Mouse (Mus musculus): ENCODE results near the gene Wwox. TPM values are rescaled to one million over a fixed set of nuclear protein-coding genes. Genes with fewer than 3 reads are reported as not detected.

Wwox gene
- polyA plus RNA-seq, 1 experiment: 12.4 TPM

GRCm38 (mm10) chr8:114684046-114684702 lies 244.7 kb downstream of the Wwox start:
- no peak for TF ChIP-seq POLR2A (IDR thresholded peaks at IDR 0.05; ENCODE audit: borderline replicate concordance, low read depth, low read length)
- no peak for TF ChIP-seq CTCF (IDR thresholded peaks at IDR 0.05; ENCODE audit: low read depth, low read length)
- Histone ChIP-seq H3K4me3 (ENCODE audit: insufficient read depth, low read length) (no peak overlapping the region), H3K27ac (ENCODE audit: insufficient read depth, low read depth, low read length) (no peak overlapping the region), H3K4me1 (ENCODE audit: control insufficient read depth, insufficient read depth, low read length) (no peaks in the 10 kb centered on the region)

GRCm38 (mm10) chr8:114686462-114686861 lies 247.0 kb downstream of the Wwox start:
- Histone ChIP-seq H3K4me1 (ENCODE audit: control insufficient read depth, insufficient read depth, low read length) (no peaks in the 10 kb centered on the region), H3K27ac (ENCODE audit: insufficient read depth, low read depth, low read length) (no peak overlapping the region), H3K4me3 (ENCODE audit: insufficient read depth, low read length) (no peak overlapping the region)
- TF ChIP-seq CTCF (IDR thresholded peaks at IDR 0.05; ENCODE audit: low read depth, low read length): no peak
- no peak for TF ChIP-seq POLR2A (IDR thresholded peaks at IDR 0.05; ENCODE audit: borderline replicate concordance, low read depth, low read length)

GRCm38 (mm10) chr8:114688732-114689131 lies 249.3 kb downstream of the Wwox start:
- H3K4me3 ChIP-seq (ENCODE audit: insufficient read depth, low read length): no peak overlapping the region
- H3K27ac ChIP-seq (ENCODE audit: insufficient read depth, low read depth, low read length): no peak overlapping the region
- H3K4me1 ChIP-seq (ENCODE audit: control insufficient read depth, insufficient read depth, low read length): no peaks in the 10 kb centered on the region
- no peak for TF ChIP-seq CTCF (IDR thresholded peaks at IDR 0.05; ENCODE audit: low read depth, low read length)
- no peak for TF ChIP-seq POLR2A (IDR thresholded peaks at IDR 0.05; ENCODE audit: borderline replicate concordance, low read depth, low read length)

- no peak overlapping the region for H3K27ac ChIP-seq (ENCODE audit: insufficient read depth, low read depth, low read length)
- H3K4me1 ChIP-seq (ENCODE audit: control insufficient read depth, insufficient read depth, low read length): no peaks in the 10 kb centered on the region
- TF ChIP-seq POLR2A (IDR thresholded peaks at IDR 0.05; ENCODE audit: borderline replicate concordance, low read depth, low read length) (no peak), CTCF (IDR thresholded peaks at IDR 0.05; ENCODE audit: low read depth, low read length) (no peak)
- no peak overlapping the region for H3K4me3 ChIP-seq (ENCODE audit: insufficient read depth, low read length)
Observed at GRCm38 (mm10) chr8:114694566-114695198, 255.2 kb downstream of the Wwox start.

GRCm38 (mm10) chr8:114703517-114703916 lies 264.1 kb downstream of the Wwox start:
- no peak for TF ChIP-seq CTCF (IDR thresholded peaks at IDR 0.05; ENCODE audit: low read depth, low read length)
- no peak for TF ChIP-seq POLR2A (IDR thresholded peaks at IDR 0.05; ENCODE audit: borderline replicate concordance, low read depth, low read length)
- H3K4me1 ChIP-seq (ENCODE audit: control insufficient read depth, insufficient read depth, low read length): no peaks in the 10 kb centered on the region
- H3K27ac ChIP-seq (ENCODE audit: insufficient read depth, low read depth, low read length): no peak overlapping the region
- H3K4me3 ChIP-seq (ENCODE audit: insufficient read depth, low read length): no peak overlapping the region

- TF ChIP-seq POLR2A (IDR thresholded peaks at IDR 0.05; ENCODE audit: borderline replicate concordance, low read depth, low read length) (no peak), CTCF (IDR thresholded peaks at IDR 0.05; ENCODE audit: low read depth, low read length) (no peak)
- Histone ChIP-seq H3K27ac (ENCODE audit: insufficient read depth, low read depth, low read length) (no peak overlapping the region), H3K4me3 (ENCODE audit: insufficient read depth, low read length) (no peak overlapping the region), H3K4me1 (ENCODE audit: control insufficient read depth, insufficient read depth, low read length) (no peaks in the 10 kb centered on the region)
Observed at GRCm38 (mm10) chr8:114707538-114708138, 268.2 kb downstream of the Wwox start.

- no peak overlapping the region for H3K27ac ChIP-seq (ENCODE audit: insufficient read depth, low read depth, low read length)
- H3K4me1 ChIP-seq (ENCODE audit: control insufficient read depth, insufficient read depth, low read length): no peaks in the 10 kb centered on the region
- no peak overlapping the region for H3K4me3 ChIP-seq (ENCODE audit: insufficient read depth, low read length)
- TF ChIP-seq CTCF (IDR thresholded peaks at IDR 0.05; ENCODE audit: low read depth, low read length): peak; percentile 48
- TF ChIP-seq POLR2A (IDR thresholded peaks at IDR 0.05; ENCODE audit: borderline replicate concordance, low read depth, low read length): no peak
Observed at GRCm38 (mm10) chr8:114715318-114716070, 276.0 kb downstream of the Wwox start.

- TF ChIP-seq POLR2A (IDR thresholded peaks at IDR 0.05; ENCODE audit: borderline replicate concordance, low read depth, low read length) (no peak), CTCF (IDR thresholded peaks at IDR 0.05; ENCODE audit: low read depth, low read length) (no peak)
- H3K27ac ChIP-seq (ENCODE audit: insufficient read depth, low read depth, low read length): no peak overlapping the region
- no peaks in the 10 kb centered on the region for H3K4me1 ChIP-seq (ENCODE audit: control insufficient read depth, insufficient read depth, low read length)
- no peak overlapping the region for H3K4me3 ChIP-seq (ENCODE audit: insufficient read depth, low read length)
Observed at GRCm38 (mm10) chr8:114716546-114717255, 277.2 kb downstream of the Wwox start.

- no peak overlapping the region for H3K27ac ChIP-seq (ENCODE audit: insufficient read depth, low read depth, low read length)
- H3K4me1 ChIP-seq (ENCODE audit: control insufficient read depth, insufficient read depth, low read length): no peaks in the 10 kb centered on the region
- H3K4me3 ChIP-seq (ENCODE audit: insufficient read depth, low read length): no peak overlapping the region
- TF ChIP-seq CTCF (IDR thresholded peaks at IDR 0.05; ENCODE audit: low read depth, low read length): no peak
- no peak for TF ChIP-seq POLR2A (IDR thresholded peaks at IDR 0.05; ENCODE audit: borderline replicate concordance, low read depth, low read length)
Observed at GRCm38 (mm10) chr8:114718821-114719220, 279.4 kb downstream of the Wwox start.
